Mouse (Mus musculus): Measurements from ENCODE around the gene Zfp846.

GRCm38 (mm10) chr9:20639486-20639885, 58.4 kb downstream of the Zfp846 start:
- TF ChIP-seq FLI1 (IDR thresholded peaks at IDR 0.05; ENCODE audit: low read length) (no peak), GATA1 (IDR thresholded peaks at IDR 0.05; ENCODE audit: borderline replicate concordance, low read length) (no peak)
